ENCODE assay signal across 14 mouse cellular contexts in the genomic region with DNA sequence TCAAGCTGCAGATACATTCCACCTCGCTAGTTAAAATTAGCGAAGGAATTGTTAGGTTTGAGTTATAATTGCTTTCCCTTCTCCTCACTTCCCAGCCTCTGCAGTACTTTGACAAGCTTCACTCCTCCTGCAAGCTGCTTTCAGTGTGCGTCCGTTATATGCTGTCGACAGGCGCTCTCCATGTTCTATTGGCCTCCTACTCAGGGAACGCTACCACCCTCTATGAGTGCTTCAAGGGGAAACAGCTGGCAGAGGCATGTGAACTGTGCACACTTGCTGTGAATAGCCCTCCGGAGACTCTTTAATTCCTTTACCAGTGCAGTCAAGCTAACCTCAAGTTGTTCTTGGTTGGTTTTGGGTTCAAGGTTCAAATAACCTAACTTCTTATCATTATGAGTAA. TPM values are rescaled to one million over a fixed set of nuclear protein-coding genes. Genes with fewer than 3 reads are reported as not detected.
DNase-seq lines count a peak whose midpoint lies in the region; TF ChIP-seq lines count a peak whose summit lies in the region.
"Had no signal": no experiment of that assay in that cellular context is flagged by ENCODE, and none has a peak within 500 bp of the region (broad histone marks: within the 10 kb centered on the region; RNA-seq: fewer than 3 reads in every experiment).

No protein-coding gene starts in this region.

- DNase-seq in heart, adult 9 months (ENCODE audit: low spot score in 2 of 2): peak; percentile 5 to 11
- no peak for DNase-seq in heart, adult 2 months
- peak; percentile 50 for DNase-seq in right cerebral cortex, adult 18-20 months
- no peak for DNase-seq in right cerebral cortex, postnatal 4 days
- DNase-seq in heart, postnatal 4 days: peak; percentile 31
- no peak for DNase-seq in gastrocnemius, postnatal 25 days
- no peak for DNase-seq in urinary bladder, adult 18-20 months (ENCODE audit: low spot score in 2 of 2)
- DNase-seq in gastrocnemius, postnatal 10 days: no peak
- DNase-seq: adrenal gland, postnatal 10 days; cerebellum, adult 11-12 months had no signal

- no peak for TF ChIP-seq EP300 in heart, adult 2 months (IDR thresholded peaks at IDR 0.05; ENCODE audit: insufficient read depth, low read depth, low read length)

- TF ChIP-seq CTCF in heart, adult 2 months (IDR thresholded peaks at IDR 0.05): no peak

- H3K36me3 ChIP-seq in heart, adult 2 months (ENCODE audit: control insufficient read depth, insufficient read depth, low read length): no peaks in the 10 kb centered on the region

- H3K4me3 ChIP-seq in heart, adult 2 months: no peak overlapping the region
- H3K4me3 ChIP-seq: hindbrain, embryonic 13.5 days; kidney, embryonic 15.5 days; midbrain, embryonic 13.5 days had no signal

- WGBS in heart, adult 2 months: 59% methylated on average over 8 of the region's 8 CpGs

- H3K27me3 ChIP-seq in heart, adult 2 months (ENCODE audit: control insufficient read depth, insufficient read depth, low read length): no peaks in the 10 kb centered on the region
- H3K27me3 ChIP-seq: hindbrain, embryonic 13.5 days; kidney, embryonic 15.5 days; midbrain, embryonic 13.5 days had no signal

- H3K27ac ChIP-seq in heart, adult 2 months: no peak overlapping the region
- H3K27ac ChIP-seq: hindbrain, embryonic 13.5 days; kidney, embryonic 15.5 days; liver, embryonic 14.5 days; midbrain, embryonic 13.5 days had no signal

- intact Hi-C loops in heart, adult 2 months (cut with DNase I): loop anchor here (10.0 kb wide), 1 partner anchor 88 kb away; the partner anchor contains the start of gene Adcy5

- TF ChIP-seq POLR2A in heart, adult 2 months (IDR thresholded peaks at IDR 0.05; ENCODE audit: insufficient read depth, low read depth, low read length): no peak

- H3K4me1 ChIP-seq in heart, adult 2 months (ENCODE audit: control insufficient read depth, insufficient read depth, low read length): no peaks in the 10 kb centered on the region
- H3K4me1 ChIP-seq: kidney, embryonic 15.5 days had no signal

- no peaks in the 10 kb centered on the region for H3K79me2 ChIP-seq in heart, adult 2 months (replicated peaks; ENCODE audit: control insufficient read depth, insufficient read depth, low read length)

- H3K9ac ChIP-seq in heart, adult 2 months (ENCODE audit: low read depth, low read length): no peak overlapping the region
- H3K9ac ChIP-seq: hindbrain, embryonic 13.5 days; kidney, embryonic 15.5 days; liver, embryonic 14.5 days; midbrain, embryonic 13.5 days had no signal

RNA-seq across cellular contexts. Expression of gene Hacd2, which starts 44.9 kb away (rescaled TPM):
- 10 to 100 TPM in 1 of 2 experiments, 1 to 10 TPM in 1; 7.2 to 12.4 TPM for total RNA-seq in heart, adult 2 months (2021)
- 13.2 and 17.0 TPM in 2 replicates for polyA plus RNA-seq in heart, adult 2 months (2012; rRNA removed)
- total RNA-seq in heart, postnatal 4 days (2021): 10 to 100 TPM; 10.7 to 13.7 TPM
- 1 to 10 TPM; 1.0 to 3.7 TPM for total RNA-seq in gastrocnemius, postnatal 25 days (2021)
- total RNA-seq in gastrocnemius, postnatal 10 days (2021): 1 to 10 TPM; 3.2 to 4.8 TPM

Comparison
In these comparisons a context has a peak if more than half of its experiments do, and no peak if none do; other contexts are left out.
1. DNase-seq: peak in heart, adult 9 months (2 of 2), right cerebral cortex, adult 18-20 months (single experiment) and heart, postnatal 4 days (single experiment); none in heart, adult 2 months (0 of 2), right cerebral cortex, postnatal 4 days (single experiment), gastrocnemius, postnatal 25 days (single experiment), urinary bladder, adult 18-20 months (0 of 2) and gastrocnemius, postnatal 10 days (single experiment).